Mouse (Mus musculus) thymus, adult 2 months (tissue): ENCODE data around the gene Rnps1.

Experiments
- CTCF ChIP-seq: fragments of 200-500 bp; IDR thresholded peaks from 2 replicates; pipeline ENCODE4 v1.5.1; 2012; ENCODE audit warnings: mild to moderate bottlenecking, control low read depth, low read length, moderate library complexity, borderline replicate concordance; ENCODE audit not compliant: control insufficient read depth, poor library complexity, insufficient read depth; ENCODE audit errors: extremely low read depth
- POLR2A ChIP-seq: fragments of 200-500 bp; IDR thresholded peaks from 2 replicates; pipeline ENCODE4 v1.6.1; 2012; ENCODE audit warnings: mild to moderate bottlenecking, low read length, control low read depth, moderate library complexity; ENCODE audit not compliant: control insufficient read depth, poor library complexity, insufficient read depth; ENCODE audit errors: extremely low read depth

GRCm38 (mm10) chr17:24375886-24376285 is 38.5 kb upstream of the Rnps1 start:
- TF ChIP-seq CTCF = no peak
- TF ChIP-seq POLR2A = no peak
